Mouse (Mus musculus) adrenal gland, postnatal 14 days (tissue): ENCODE results near the gene Olfr128. TPM values are rescaled to one million over a fixed set of nuclear protein-coding genes. Genes with fewer than 3 reads are reported as not detected.
"Not testable (repeated sequence)": the region's sequence is repeated elsewhere in the genome, so short reads cannot be mapped to it uniquely, and the experiment has no call there.

Experiments used
- DNase-seq: peaks from one replicate; pipeline ENCODE4 v3.0.0; 2021; ENCODE audit warnings: mixed read lengths
- long read RNA-seq, 2 experiments: library from polyadenylated mRNA; stranded (forward); transcript quantifications; one replicate each; pipeline ENCODE4 v2.0.0; 2021
- total RNA-seq: library from RNA; stranded (reverse); gene quantifications from 2 replicates; pipeline ENCODE4 v1.2.3, GENCODE M21; 2021

Olfr128 gene
- total RNA-seq = not detected in 2 replicates
- long read RNA-seq, experiment 1 = 0 reads
- long read RNA-seq, experiment 2 = 0 reads

DNA sequence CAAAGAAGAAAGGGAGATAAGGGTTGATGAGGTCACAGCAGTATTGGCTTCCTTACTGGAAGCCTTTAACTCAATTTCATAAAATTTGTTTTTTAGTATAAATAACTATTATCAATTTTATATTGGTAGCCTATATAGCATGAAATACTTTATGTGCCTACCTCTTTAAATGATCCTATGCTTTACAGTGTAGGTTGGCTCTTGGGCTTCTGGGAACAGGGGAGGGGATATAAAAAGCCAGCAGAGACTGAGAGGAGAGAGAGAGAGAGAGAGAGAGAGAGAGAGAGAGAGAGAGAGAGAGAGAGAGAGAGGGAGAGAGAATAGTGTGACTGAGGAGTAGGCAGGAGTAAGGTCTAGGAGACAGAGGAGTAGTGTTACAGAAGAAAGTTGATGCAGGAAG lies at the start of gene Olfr128:
Olfr128 (plus strand) TSS at position 301 of the 400 bp plus-strand sequence.
- no peak for DNase-seq

DNA sequence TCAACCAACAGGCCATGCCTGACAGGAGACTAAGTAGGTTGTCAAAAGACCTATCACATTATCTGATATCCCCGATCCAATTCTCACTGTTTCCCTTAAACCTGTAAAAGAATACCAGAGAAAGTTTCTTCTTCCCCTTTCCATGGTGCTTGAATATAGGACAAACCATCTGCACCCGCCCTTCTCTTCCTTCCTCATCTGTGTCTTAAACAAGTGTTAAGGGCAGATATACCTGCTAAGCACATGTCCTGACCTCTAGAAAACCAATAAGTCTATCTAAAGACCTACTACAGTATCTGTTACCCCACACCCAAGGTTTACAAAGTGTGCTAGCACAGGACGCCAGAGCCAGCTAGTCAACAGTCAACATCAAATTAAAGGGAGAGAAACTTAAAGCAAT lies 46.5 kb upstream of the Olfr128 start:
- DNase-seq = no peak

DNA sequence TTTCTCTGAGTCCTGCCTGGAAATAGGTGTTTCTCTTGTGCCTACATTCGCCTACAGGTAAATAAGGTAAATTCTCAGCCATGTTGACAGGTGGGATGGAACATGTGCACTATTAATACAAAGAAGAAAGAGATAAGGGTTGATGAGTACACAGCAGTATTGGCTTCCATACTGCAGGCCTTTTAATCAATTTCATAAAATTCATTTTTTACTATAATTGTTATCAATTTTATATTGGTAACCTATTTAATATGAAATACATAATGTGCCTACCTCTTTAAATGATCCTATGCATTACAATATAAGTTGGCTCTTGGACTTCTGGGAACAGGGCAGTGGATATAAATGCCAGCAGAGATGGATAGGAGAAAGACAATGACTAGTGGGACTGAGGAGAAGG lies 20.2 kb upstream of the Olfr128 start, which contains the start of gene Olfr127:
Olfr127 (plus strand) TSS at position 301 of the 400 bp plus-strand sequence.
- no peak for DNase-seq

DNA sequence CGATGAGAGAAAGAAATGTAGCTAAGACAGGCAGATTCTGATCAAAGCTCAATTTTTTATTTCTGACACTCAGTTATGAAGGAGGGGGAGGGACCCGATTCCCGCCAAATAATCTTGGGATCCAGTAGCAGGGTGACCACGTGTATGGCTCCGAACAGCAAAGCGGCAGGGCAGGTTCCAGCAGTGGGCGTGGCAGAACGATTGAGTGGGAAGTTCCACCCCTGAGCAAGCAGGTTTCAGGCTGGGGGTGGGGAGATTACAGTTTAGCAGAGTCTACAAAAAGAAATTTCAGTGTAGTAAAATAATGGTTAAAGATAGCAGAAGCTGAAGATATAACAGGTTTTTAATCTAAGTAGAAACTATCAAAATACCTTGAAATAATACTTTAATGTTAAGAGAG lies 13.5 kb upstream of the Olfr128 start:
- not testable (repeated sequence) for DNase-seq

DNA sequence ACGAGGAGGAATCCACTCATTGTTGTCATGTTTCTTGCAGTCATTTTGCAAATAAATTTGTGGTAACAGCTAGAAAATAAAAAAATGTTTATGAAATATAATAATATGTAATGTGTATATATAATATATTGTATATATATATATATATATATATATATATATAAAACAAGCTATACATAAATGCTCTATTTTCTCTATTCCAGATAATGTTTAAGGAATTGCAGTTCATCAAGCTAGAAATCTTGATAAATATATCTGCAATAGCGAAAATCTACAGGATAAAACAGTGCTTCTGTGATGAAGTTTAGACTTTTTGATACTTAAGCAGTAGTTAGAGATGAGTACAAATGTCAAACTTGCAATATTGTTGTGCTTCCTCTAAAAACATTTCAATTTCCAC lies 32.6 kb downstream of the Olfr128 start, which contains the start of gene Olfr761:
Olfr761 (minus strand) TSS at position 101 of the 400 bp plus-strand sequence.
- DNase-seq = no peak

DNA sequence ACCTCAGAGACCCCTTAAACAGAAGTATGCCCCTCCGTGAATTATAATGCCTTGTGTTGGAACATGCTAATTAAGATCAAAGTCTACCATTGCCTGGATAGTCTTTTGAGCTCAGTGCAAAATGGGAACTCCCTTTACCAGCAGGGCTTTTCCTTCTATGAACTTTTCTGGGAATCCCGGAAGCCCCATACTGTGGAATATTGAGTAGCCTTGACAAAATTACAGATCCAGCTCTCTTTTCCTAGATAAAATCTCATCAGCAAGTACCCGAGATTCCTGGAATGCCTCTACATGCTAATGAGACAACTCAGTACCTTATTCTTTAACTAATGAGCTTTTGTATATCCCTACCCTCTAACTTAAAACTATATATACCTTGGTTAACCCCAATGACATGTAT lies 53.2 kb downstream of the Olfr128 start:
- DNase-seq = no peak

Other genes starting within 250 kb of the Olfr128 start
- gene Olfr119, start 224.0 kb upstream of the Olfr128 start, total RNA-seq = not detected in 2 replicates
- not detected in 2 replicates for gene Olfr120, start 198.7 kb upstream of the Olfr128 start, total RNA-seq
- not detected in 2 replicates for gene Olfr121, start 171.7 kb upstream of the Olfr128 start, total RNA-seq
- not detected in 2 replicates for gene Olfr122, start 151.9 kb upstream of the Olfr128 start, total RNA-seq
- not detected in 2 replicates for gene Olfr123, start 127.0 kb upstream of the Olfr128 start, total RNA-seq
- gene Olfr124, start 120.7 kb upstream of the Olfr128 start, total RNA-seq = not detected in 2 replicates
- not detected in 2 replicates for gene Olfr125, start 87.6 kb upstream of the Olfr128 start, total RNA-seq
- not detected in 2 replicates for gene Olfr126, start 73.1 kb upstream of the Olfr128 start, total RNA-seq
- gene Olfr127, start 20.1 kb upstream of the Olfr128 start, total RNA-seq = not detected in 2 replicates
- gene Olfr761, start 32.5 kb downstream of the Olfr128 start, total RNA-seq = not detected in 2 replicates
- not detected in 2 replicates for gene Olfr129, start 139.5 kb downstream of the Olfr128 start, total RNA-seq
- not detected in 2 replicates for gene Olfr130, start 143.4 kb downstream of the Olfr128 start, total RNA-seq
- gene Olfr131, start 168.1 kb downstream of the Olfr128 start, total RNA-seq = not detected in 2 replicates
- not detected in 2 replicates for gene Olfr132, start 214.0 kb downstream of the Olfr128 start, total RNA-seq
- not detected in 2 replicates for gene Olfr133, start 224.7 kb downstream of the Olfr128 start, total RNA-seq